Mouse (Mus musculus): Measurements from ENCODE around the gene Rhbdl1.
A peak's percentile ranks its signal among the peaks of the same experiment; 100 is the strongest.
"Not testable (repeated sequence)": the region's sequence is repeated elsewhere in the genome, so short reads cannot be mapped to it uniquely, and the experiment has no call there.

Gene Rhbdl1

GRCm38 (mm10) chr17:25871566-25871965 is 34.5 kb upstream of the Rhbdl1 start:
- not testable (repeated sequence) for DNase-seq

- no peak for DNase-seq
These were observed 32.9 kb upstream of the Rhbdl1 start for GRCm38 (mm10) chr17:25869954-25870353.

GRCm38 (mm10) chr17:25869498-25869897 is 32.4 kb upstream of the Rhbdl1 start:
- no peak for DNase-seq

- peak; percentile 87 for DNase-seq
These were observed 31.6 kb upstream of the Rhbdl1 start, which contains the start of gene Mcrip2 for GRCm38 (mm10) chr17:25868601-25869191. Gene Mcrip2, minus strand, starts transcription at chr17:25868764.

- DNase-seq: peak; percentile 57
These were observed 30.9 kb upstream of the Rhbdl1 start for GRCm38 (mm10) chr17:25867836-25868600.

- no peak for DNase-seq
These were observed 30.4 kb upstream of the Rhbdl1 start for GRCm38 (mm10) chr17:25867509-25867835.

GRCm38 (mm10) chr17:25866172-25866571 is 29.1 kb upstream of the Rhbdl1 start:
- no peak for DNase-seq

- DNase-seq: no peak
These were observed 28.2 kb upstream of the Rhbdl1 start for GRCm38 (mm10) chr17:25865288-25865687.

GRCm38 (mm10) chr17:25864311-25864710 is 27.2 kb upstream of the Rhbdl1 start:
- DNase-seq: no peak

GRCm38 (mm10) chr17:25863681-25864080 is 26.6 kb upstream of the Rhbdl1 start:
- no peak for DNase-seq

GRCm38 (mm10) chr17:25861704-25862612 is 24.9 kb upstream of the Rhbdl1 start:
- DNase-seq: no peak

- DNase-seq: peak; percentile 97
These were observed 24.0 kb upstream of the Rhbdl1 start, which contains the start of gene Wdr90 for GRCm38 (mm10) chr17:25860832-25861703. Gene Wdr90, minus strand, starts transcription at chr17:25861501.

- no peak for DNase-seq
These were observed 23.1 kb upstream of the Rhbdl1 start for GRCm38 (mm10) chr17:25860229-25860628.

GRCm38 (mm10) chr17:25844396-25844901 is 7.4 kb upstream of the Rhbdl1 start, which contains the start of gene Rhot2:
Gene Rhot2, minus strand, starts transcription at chr17:25844851.
- peak; percentile 97 for DNase-seq

GRCm38 (mm10) chr17:25843636-25844395 is 6.7 kb upstream of the Rhbdl1 start:
- no peak for DNase-seq

- DNase-seq: no peak
These were observed 6.0 kb upstream of the Rhbdl1 start for GRCm38 (mm10) chr17:25843122-25843521.

- no peak for DNase-seq
These were observed 5.4 kb upstream of the Rhbdl1 start for GRCm38 (mm10) chr17:25842509-25842908.

- no peak for DNase-seq
These were observed 4.2 kb upstream of the Rhbdl1 start, which contains the start of gene Gm20683 for GRCm38 (mm10) chr17:25841117-25841880. Gene Gm20683, minus strand, starts transcription at chr17:25841763.

- no peak for DNase-seq
These were observed 3.4 kb upstream of the Rhbdl1 start for GRCm38 (mm10) chr17:25840519-25840918.

Data from retina, postnatal 1 day (tissue).